Mouse (Mus musculus) limb, embryonic 14.5 days (tissue): Measurements from ENCODE around the gene Selenbp1. TPM values are rescaled to one million over a fixed set of nuclear protein-coding genes. Genes with fewer than 3 reads are reported as not detected.

Experiments
- ATAC-seq: fragments of 200-750 bp; cut with Nextera tagmentation; 2 replicates; pipeline ENCODE4 v1.8.0; 2017; ENCODE audit warnings: low read depth, moderate number of reproducible peaks, moderate TSS enrichment; ENCODE audit not compliant: low FRiP score
- DNase-seq: peaks from one replicate; pipeline ENCODE4 v3.0.0-alpha.2; 2015; ENCODE audit warnings: low spot score
- H3K27ac ChIP-seq: fragments of 300-500 bp; sonication (generic); replicated peaks from 2 replicates; pipeline ENCODE4 v1.5.1; 2014; ENCODE audit warnings: low read depth, mild to moderate bottlenecking, low read length, moderate library complexity, mixed read lengths
- H3K27me3 ChIP-seq: fragments of 300-500 bp; sonication (generic); 2 replicates; pipeline ENCODE4 v1.6.1; 2014; ENCODE audit warnings: low read length, mixed read lengths; ENCODE audit not compliant: control insufficient read depth, insufficient read depth
- H3K36me3 ChIP-seq: fragments of 300-500 bp; sonication (generic); 2 replicates; pipeline ENCODE4 v1.6.1; 2014; ENCODE audit warnings: mild to moderate bottlenecking, low read length, moderate library complexity, mixed read lengths; ENCODE audit not compliant: control insufficient read depth, insufficient read depth
- H3K4me1 ChIP-seq: fragments of 300-500 bp; sonication (generic); 2 replicates; pipeline ENCODE4 v1.6.1; 2014; ENCODE audit warnings: antibody characterized with exemption, low read length, mixed read lengths; ENCODE audit not compliant: control insufficient read depth, insufficient read depth
- H3K4me2 ChIP-seq: fragments of 300-500 bp; sonication (generic); replicated peaks from 2 replicates; pipeline ENCODE4 v1.6.1; 2014; ENCODE audit warnings: low read depth, mild to moderate bottlenecking, low read length, moderate library complexity; ENCODE audit not compliant: severe bottlenecking
- H3K4me3 ChIP-seq: fragments of 300-500 bp; sonication (generic); replicated peaks from 2 replicates; pipeline ENCODE4 v1.5.1; 2014; ENCODE audit warnings: low read length
- H3K9ac ChIP-seq: fragments of 300-500 bp; sonication (generic); 2 replicates; pipeline ENCODE4 v1.6.1; 2014; ENCODE audit warnings: mild to moderate bottlenecking, low read depth, low read length, moderate library complexity; ENCODE audit not compliant: severe bottlenecking
- H3K9me3 ChIP-seq: fragments of 300-500 bp; sonication (generic); 2 replicates; pipeline ENCODE4 v1.6.1; 2016; ENCODE audit warnings: low read length; ENCODE audit not compliant: control insufficient read depth
- POLR2A ChIP-seq: fragments of 200-500 bp; IDR thresholded peaks from 2 replicates; pipeline ENCODE4 v1.8.0; 2012; ENCODE audit warnings: inconsistent platforms, mild to moderate bottlenecking, moderate library complexity, borderline replicate concordance; ENCODE audit not compliant: insufficient read depth, insufficient read length; ENCODE audit errors: extremely low read depth
- WGBS: fragments of 180-500 bp; shearing (Covaris S2); extraction: QIAGEN DNeasy Blood & Tissue Kit; methylation state at CpG from one replicate; pipeline ENCODE4 v1.1.7; 2014; 5-methylcytosine and 5-hydroxymethylcytosine counted together
- polyA plus RNA-seq, 2 experiments: library from polyadenylated mRNA; depleted of rRNA in 1 of 2; stranded (reverse) in 1 of 2; unstranded in 1 of 2; fragments of >200 nt; fragmentation: Nextera tagmentation in 1 of 2; extraction: Ambion mirVana in 1 of 2; gene quantifications; 2 replicates each; pipeline versions ENCODE4 v1.2.1 to v1.2.3; 2012 to 2014

The Selenbp1 gene
- polyA plus RNA-seq, 2 experiments: 28.7 to 29.5 TPM

DNA sequence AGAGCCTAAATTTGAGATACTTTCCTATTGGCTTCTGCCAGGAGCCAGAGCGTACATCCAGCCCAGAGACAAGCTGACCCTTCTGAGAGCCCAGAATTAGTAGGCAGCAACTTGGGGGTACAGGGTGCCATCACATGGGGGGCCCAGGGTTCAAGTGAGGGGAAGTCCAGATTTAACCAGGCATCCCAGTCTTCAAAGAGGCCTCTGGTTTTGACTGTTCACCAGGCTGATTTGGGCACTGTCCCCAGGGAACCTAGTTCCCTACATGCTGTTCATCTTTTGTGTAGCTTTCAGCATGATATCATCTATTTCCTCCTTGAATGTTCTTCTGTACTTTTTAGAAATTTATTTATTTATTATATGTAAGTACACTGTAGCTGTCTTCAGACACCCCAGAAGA lies 32.1 kb downstream of the Selenbp1 start:
- TF ChIP-seq POLR2A: no peak
- H3K4me1 ChIP-seq: no peaks in the 10 kb centered on the region
- H3K27me3 ChIP-seq: no peaks in the 10 kb centered on the region
- H3K4me2 ChIP-seq: no peak overlapping the region
- no peaks in the 10 kb centered on the region for H3K9me3 ChIP-seq
- no peak for ATAC-seq
- H3K27ac ChIP-seq: no peak overlapping the region
- H3K9ac ChIP-seq: no peak overlapping the region
- DNase-seq: no peak
- 91% methylated on average over 1 of the region's 1 CpGs for WGBS
- no peak overlapping the region for H3K4me3 ChIP-seq
- H3K36me3 ChIP-seq: no peaks in the 10 kb centered on the region

- H3K9me3 ChIP-seq: no peaks in the 10 kb centered on the region
- H3K27me3 ChIP-seq: no peaks in the 10 kb centered on the region
- WGBS: 64% methylated on average over 1 of the region's 1 CpGs
- no peak overlapping the region for H3K27ac ChIP-seq
- H3K9ac ChIP-seq: no peak overlapping the region
- DNase-seq (no peak), ATAC-seq (no peak)
- H3K4me2 ChIP-seq: no peak overlapping the region
- no peak for TF ChIP-seq POLR2A
- H3K36me3 ChIP-seq: no peaks in the 10 kb centered on the region
- no peaks in the 10 kb centered on the region for H3K4me1 ChIP-seq
- no peak overlapping the region for H3K4me3 ChIP-seq
Measured at GRCm38 (mm10) chr3:94965878-94966277, 33.0 kb downstream of the Selenbp1 start.

- no peak for TF ChIP-seq POLR2A
- WGBS: 85% methylated on average over 3 of the region's 3 CpGs
- Histone ChIP-seq H3K4me3 (no peak overlapping the region), H3K4me2 (no peak overlapping the region), H3K9ac (no peak overlapping the region), H3K27ac (no peak overlapping the region), H3K9me3 (no peaks in the 10 kb centered on the region), H3K36me3 (peaks cover 8% of the 10 kb centered on the region), H3K4me1 (peaks cover 11% of the 10 kb centered on the region), H3K27me3 (no peaks in the 10 kb centered on the region)
- DNase-seq (no peak), ATAC-seq (no peak)
Measured at GRCm38 (mm10) chr3:94972552-94972951, 39.7 kb downstream of the Selenbp1 start.

DNA sequence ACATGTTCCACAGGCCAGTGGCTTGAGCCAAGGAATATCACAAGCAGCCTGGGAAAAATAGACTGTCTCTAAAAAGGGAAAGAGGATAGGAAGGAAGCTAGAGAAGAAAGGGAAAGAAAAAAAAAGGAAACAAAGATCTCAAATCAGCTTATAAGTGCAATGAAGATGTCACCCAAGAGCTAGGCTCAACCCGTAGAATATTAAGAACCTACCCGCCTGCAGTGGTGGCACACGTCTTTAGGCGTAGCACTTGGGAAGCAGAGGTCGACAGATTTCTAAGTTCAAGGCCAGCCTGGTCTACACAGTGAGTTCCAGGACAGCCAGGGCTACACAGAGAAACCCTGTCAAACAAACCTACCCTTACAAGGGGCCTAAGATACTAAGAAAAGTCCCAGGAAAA lies 40.8 kb downstream of the Selenbp1 start:
- H3K27me3 ChIP-seq: no peaks in the 10 kb centered on the region
- H3K9ac ChIP-seq: no peak overlapping the region
- H3K36me3 ChIP-seq: peaks cover 9% of the 10 kb centered on the region
- peak overlapping the region; percentile 93; the same call in 1 of the 2 replicates for H3K4me3 ChIP-seq
- peaks cover 11% of the 10 kb centered on the region for H3K4me1 ChIP-seq
- H3K27ac ChIP-seq: no peak overlapping the region
- DNase-seq (no peak), ATAC-seq (no peak)
- no peaks in the 10 kb centered on the region for H3K9me3 ChIP-seq
- no peak for TF ChIP-seq POLR2A
- peak overlapping the region; percentile 76; the same call in 1 of the 2 replicates for H3K4me2 ChIP-seq
- WGBS: 91% methylated on average over 5 of the region's 5 CpGs

DNA sequence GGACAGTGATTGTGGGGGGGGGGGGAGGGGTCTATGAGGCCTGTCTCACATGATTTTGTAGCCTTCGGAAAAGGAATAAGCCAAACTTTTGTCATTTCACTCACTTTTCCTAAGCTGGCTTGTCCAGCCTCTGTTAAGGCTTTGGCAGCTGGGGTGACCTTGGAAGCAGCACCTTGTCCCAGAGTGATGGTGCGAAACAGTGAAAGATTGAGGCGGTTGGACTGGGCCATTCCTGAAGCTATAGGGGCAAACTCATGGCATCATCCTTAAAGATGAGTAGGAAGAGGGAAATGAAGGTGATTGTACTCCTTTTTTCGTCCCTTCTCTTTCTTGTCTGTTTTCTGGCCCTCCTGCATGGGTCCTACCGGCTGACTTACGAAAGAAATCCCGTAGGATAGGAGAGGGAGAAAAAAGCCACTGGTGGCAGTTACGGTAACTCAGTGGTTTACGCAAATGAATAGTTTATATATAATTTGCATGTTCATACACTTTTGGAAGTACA lies 41.2 kb downstream of the Selenbp1 start:
- ATAC-seq (no peak), DNase-seq (no peak)
- H3K27me3 ChIP-seq: no peaks in the 10 kb centered on the region
- H3K4me1 ChIP-seq: peaks cover 11% of the 10 kb centered on the region
- peaks cover 9% of the 10 kb centered on the region for H3K36me3 ChIP-seq
- peak overlapping the region; percentile 76 for H3K4me2 ChIP-seq
- no peak for TF ChIP-seq POLR2A
- H3K9ac ChIP-seq: peak overlapping the region; percentile 90
- H3K9me3 ChIP-seq: no peaks in the 10 kb centered on the region
- H3K27ac ChIP-seq: no peak overlapping the region
- peak overlapping the region; percentile 93 for H3K4me3 ChIP-seq
- 20% methylated on average over 9 of the region's 9 CpGs for WGBS
